Mouse (Mus musculus): ENCODE data around the gene Gdpgp1. TPM values are rescaled to one million over a fixed set of nuclear protein-coding genes. Genes with fewer than 3 reads are reported as not detected.
A peak's percentile ranks its signal among the peaks of the same experiment; 100 is the strongest.

Gene Gdpgp1
- polyA plus RNA-seq, 1 experiment from 2014 or later: 5.3 TPM

DNA sequence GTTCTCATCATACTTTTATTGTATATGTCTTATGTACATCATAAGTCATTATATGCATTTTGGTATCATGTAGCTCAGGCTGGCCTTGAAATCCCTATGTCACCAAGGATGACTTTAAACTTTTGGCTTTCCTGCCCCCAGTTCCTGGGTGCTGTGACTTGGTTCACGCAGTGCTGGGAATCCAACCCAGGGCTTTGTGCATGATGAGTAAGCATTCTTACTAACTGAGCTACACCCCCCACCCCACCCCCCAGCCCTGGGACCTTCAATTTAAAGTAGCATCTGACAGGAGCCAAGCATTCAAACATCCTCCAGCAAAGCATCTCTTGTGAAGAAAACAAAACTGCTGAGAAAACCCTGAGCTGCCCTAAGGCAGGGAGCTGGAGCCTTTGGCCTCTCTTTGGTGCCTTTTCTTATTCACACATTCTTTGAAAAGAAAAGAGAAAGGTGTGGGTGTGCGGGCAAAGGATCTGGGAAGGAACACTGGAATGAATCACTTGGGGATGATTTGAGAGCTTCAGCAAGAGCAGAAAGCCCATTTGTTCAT lies 44.0 kb upstream of the Gdpgp1 start:
- Histone ChIP-seq H3K27me3 (ENCODE audit: control insufficient read depth, insufficient read depth, low read length) (no peaks in the 10 kb centered on the region), H3K36me3 (ENCODE audit: control insufficient read depth, insufficient read depth, low read length) (no peaks in the 10 kb centered on the region), H3K4me1 (ENCODE audit: control insufficient read depth, insufficient read depth, low read length) (peaks cover 53% of the 10 kb centered on the region), H3K4me2 (replicated peaks; ENCODE audit: low read depth, low read length) (0 out of 2 replicates have a peak overlapping the region, but pooled peaks have one; percentile 4), H3K9ac (ENCODE audit: low read depth, low read length) (no peak overlapping the region), H3K27ac (ENCODE audit: low read depth, low read length) (peak overlapping the region; percentile 13; the same call in 1 of the 2 replicates), H3K4me3 (ENCODE audit: low read length) (no peak overlapping the region), H3K9me3 (ENCODE audit: control insufficient read depth, low read length) (no peaks in the 10 kb centered on the region)
- no peak for ATAC-seq (ENCODE audit: low FRiP score, low TSS enrichment)
- WGBS: 65% methylated on average over 2 of the region's 2 CpGs

DNA sequence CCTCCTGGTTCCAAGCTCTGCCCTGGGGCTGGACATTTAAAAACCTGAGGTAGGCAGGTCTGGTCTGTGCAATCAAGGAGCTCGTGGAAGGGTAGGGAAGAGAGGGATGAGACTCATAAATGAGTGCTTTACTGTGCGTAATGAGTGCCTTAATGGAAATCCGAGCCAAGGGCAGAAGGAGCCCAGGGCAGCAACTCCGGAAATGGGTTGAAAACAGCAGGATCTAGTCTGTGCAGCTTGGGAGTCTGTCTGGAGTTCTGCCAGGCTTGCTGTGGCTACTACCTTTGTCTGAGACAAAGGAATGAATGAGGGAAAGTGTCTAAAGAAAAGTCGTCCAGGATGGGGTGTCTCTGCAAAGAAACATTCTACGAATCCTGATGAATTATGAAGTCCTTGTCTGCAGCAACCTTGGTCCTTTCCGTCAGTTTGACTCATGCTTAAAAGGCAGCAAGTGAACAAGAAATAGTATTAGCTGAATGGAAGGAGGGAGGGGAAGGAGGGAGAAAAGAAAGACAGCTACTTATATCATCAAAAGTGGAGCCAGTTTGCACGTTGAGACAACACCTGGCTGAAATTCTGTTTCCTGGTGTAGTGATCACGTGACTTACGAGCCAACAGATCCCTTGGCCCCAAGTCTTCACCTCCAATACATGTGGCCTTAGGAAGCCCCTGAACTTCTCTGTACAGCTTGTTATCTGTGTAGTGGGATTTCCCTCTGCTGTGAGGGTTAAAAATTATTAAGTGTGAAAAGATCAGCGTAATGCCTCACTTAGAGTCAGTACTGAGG lies 43.3 kb upstream of the Gdpgp1 start:
- H3K27me3 ChIP-seq (ENCODE audit: control insufficient read depth, insufficient read depth, low read length): no peaks in the 10 kb centered on the region
- 0 out of 2 replicates have a peak overlapping the region, but pooled peaks have one; percentile 4 for H3K4me2 ChIP-seq (replicated peaks; ENCODE audit: low read depth, low read length)
- no peak overlapping the region for H3K9ac ChIP-seq (ENCODE audit: low read depth, low read length)
- 35% methylated on average over 11 of the region's 11 CpGs for WGBS
- H3K27ac ChIP-seq (ENCODE audit: low read depth, low read length): peak overlapping the region; percentile 13; the same call in 1 of the 2 replicates
- ATAC-seq (ENCODE audit: low FRiP score, low TSS enrichment): no peak
- H3K9me3 ChIP-seq (ENCODE audit: control insufficient read depth, low read length): no peaks in the 10 kb centered on the region
- H3K4me3 ChIP-seq (ENCODE audit: low read length): no peak overlapping the region
- H3K4me1 ChIP-seq (ENCODE audit: control insufficient read depth, insufficient read depth, low read length): peaks cover 53% of the 10 kb centered on the region
- no peaks in the 10 kb centered on the region for H3K36me3 ChIP-seq (ENCODE audit: control insufficient read depth, insufficient read depth, low read length)

DNA sequence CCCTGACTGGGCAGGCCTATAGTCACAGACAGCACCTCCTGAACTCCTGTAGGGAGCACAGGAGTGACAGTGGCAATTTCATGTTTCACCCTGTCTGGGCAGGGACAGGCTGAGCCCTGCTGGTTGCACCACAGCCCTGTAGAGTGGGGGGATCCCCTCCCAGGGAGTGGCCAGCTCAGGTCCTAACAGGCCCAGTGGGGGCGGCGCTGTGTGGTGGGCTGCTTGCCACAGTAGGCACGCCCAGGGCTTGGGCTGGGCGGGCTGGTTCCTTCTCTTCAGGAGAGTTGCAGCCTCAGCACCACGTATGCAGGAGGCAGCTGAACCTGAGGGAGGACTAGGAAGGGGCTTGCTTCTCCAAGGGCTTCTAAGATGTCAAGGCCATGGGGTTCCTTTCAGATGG lies 41.2 kb upstream of the Gdpgp1 start:
- Histone ChIP-seq H3K36me3 (ENCODE audit: control insufficient read depth, insufficient read depth, low read length) (no peaks in the 10 kb centered on the region), H3K4me1 (ENCODE audit: control insufficient read depth, insufficient read depth, low read length) (peaks cover 46% of the 10 kb centered on the region), H3K27ac (ENCODE audit: low read depth, low read length) (peak overlapping the region; percentile 89; the same call in 1 of the 2 replicates), H3K4me3 (ENCODE audit: low read length) (no peak overlapping the region), H3K4me2 (replicated peaks; ENCODE audit: low read depth, low read length) (no peak overlapping the region), H3K27me3 (ENCODE audit: control insufficient read depth, insufficient read depth, low read length) (no peaks in the 10 kb centered on the region), H3K9me3 (ENCODE audit: control insufficient read depth, low read length) (no peaks in the 10 kb centered on the region), H3K9ac (ENCODE audit: low read depth, low read length) (no peak overlapping the region)
- peak; percentile 26; the same call in 1 of the 2 replicates for ATAC-seq (ENCODE audit: low FRiP score, low TSS enrichment)
- WGBS: 39% methylated on average over 5 of the region's 5 CpGs

DNA sequence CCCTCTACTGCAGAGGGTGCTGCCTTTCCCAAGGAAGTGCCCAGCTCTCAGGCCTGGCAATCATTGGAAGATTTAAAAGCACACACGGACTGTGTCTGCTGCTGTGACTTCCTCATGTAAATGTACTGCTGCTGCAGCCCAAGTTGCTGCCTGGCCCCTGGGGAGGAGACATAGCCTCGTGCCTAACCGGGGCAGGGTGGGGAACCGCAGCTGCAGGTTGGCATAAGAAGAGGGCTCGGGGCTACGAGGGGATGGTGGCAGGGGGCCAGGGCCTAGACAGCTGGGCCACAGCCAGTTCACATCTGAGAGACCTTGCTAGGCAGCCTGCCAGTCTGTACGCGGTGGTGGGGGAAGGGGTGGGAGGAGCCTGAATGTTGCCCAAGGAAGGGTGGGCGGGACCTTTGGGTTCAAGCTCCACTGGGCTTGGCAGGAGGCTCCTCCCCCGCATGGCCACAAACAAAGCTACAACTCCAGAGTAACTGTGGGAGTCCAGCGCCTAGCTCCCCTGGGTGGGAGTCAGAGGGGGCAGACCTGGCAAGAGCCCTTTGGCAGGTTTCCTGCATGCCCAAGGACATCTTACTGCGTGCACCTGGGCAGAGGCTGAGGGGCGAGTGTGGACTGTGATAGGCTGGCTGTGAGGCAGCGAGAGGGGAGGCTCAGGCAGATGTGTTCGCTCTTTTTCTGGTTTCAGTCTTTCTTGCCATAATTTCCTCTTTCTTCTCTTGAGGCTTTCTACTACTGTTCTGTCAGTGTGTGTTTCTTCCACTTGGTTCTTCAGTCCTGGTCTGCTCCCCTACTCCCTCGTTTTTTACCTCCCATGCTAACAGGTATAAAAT lies 40.2 kb upstream of the Gdpgp1 start:
- Histone ChIP-seq H3K4me3 (ENCODE audit: low read length) (peak overlapping the region; percentile 23), H3K4me1 (ENCODE audit: control insufficient read depth, insufficient read depth, low read length) (peaks cover 50% of the 10 kb centered on the region), H3K27ac (ENCODE audit: low read depth, low read length) (peak overlapping the region; percentile 89), H3K9ac (ENCODE audit: low read depth, low read length) (peak overlapping the region; percentile 19), H3K27me3 (ENCODE audit: control insufficient read depth, insufficient read depth, low read length) (no peaks in the 10 kb centered on the region), H3K9me3 (ENCODE audit: control insufficient read depth, low read length) (no peaks in the 10 kb centered on the region), H3K4me2 (replicated peaks; ENCODE audit: low read depth, low read length) (peak overlapping the region; percentile 51), H3K36me3 (ENCODE audit: control insufficient read depth, insufficient read depth, low read length) (no peaks in the 10 kb centered on the region)
- 10% methylated on average over 16 of the region's 16 CpGs for WGBS
- peak; percentile 80 for ATAC-seq (ENCODE audit: low FRiP score, low TSS enrichment)

DNA sequence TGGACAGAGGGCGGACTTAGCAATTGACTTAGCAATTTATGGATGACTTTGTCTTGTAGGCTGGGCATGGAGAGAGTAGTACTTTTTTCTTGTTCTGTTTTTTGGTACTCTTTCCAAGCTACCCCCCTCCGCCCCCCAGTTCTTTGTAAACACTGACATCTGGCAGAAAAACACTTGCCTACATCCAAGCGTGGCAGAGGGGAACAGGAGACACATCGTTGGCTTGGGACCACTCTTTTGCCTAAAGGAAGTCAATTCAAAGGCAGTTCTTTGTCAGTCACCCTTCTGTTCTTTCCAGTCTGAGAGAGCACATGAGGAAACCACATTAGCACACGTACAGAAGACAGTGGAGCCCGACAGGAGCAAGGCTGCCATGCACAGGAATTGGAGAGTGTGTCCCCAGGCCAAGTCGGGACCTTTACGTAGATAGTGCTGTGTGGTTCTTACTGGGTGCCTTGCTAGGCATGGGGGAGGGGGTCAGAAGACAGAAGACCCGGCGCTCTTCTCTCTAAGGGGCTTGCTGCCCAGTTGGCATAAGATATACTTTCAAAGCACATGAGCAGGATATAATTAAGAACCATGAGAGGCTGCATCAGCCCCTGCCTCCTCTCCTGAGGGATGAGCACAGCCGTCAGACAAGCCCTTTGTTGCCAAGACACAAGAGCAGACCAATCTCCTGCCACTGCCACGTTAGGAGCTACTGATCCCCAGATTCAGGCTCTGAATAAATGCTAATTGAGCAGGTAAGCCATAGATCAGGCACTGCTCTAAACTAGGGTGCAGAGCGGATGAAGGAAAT lies 38.5 kb upstream of the Gdpgp1 start:
- 80% methylated on average over 13 of the region's 13 CpGs for WGBS
- no peaks in the 10 kb centered on the region for H3K9me3 ChIP-seq (ENCODE audit: control insufficient read depth, low read length)
- no peak overlapping the region for H3K4me3 ChIP-seq (ENCODE audit: low read length)
- H3K27ac ChIP-seq (ENCODE audit: low read depth, low read length): no peak overlapping the region
- no peaks in the 10 kb centered on the region for H3K27me3 ChIP-seq (ENCODE audit: control insufficient read depth, insufficient read depth, low read length)
- H3K4me2 ChIP-seq (replicated peaks; ENCODE audit: low read depth, low read length): no peak overlapping the region
- H3K36me3 ChIP-seq (ENCODE audit: control insufficient read depth, insufficient read depth, low read length): no peaks in the 10 kb centered on the region
- H3K9ac ChIP-seq (ENCODE audit: low read depth, low read length): no peak overlapping the region
- peaks cover 41% of the 10 kb centered on the region for H3K4me1 ChIP-seq (ENCODE audit: control insufficient read depth, insufficient read depth, low read length)
- ATAC-seq (ENCODE audit: low FRiP score, low TSS enrichment): no peak

DNA sequence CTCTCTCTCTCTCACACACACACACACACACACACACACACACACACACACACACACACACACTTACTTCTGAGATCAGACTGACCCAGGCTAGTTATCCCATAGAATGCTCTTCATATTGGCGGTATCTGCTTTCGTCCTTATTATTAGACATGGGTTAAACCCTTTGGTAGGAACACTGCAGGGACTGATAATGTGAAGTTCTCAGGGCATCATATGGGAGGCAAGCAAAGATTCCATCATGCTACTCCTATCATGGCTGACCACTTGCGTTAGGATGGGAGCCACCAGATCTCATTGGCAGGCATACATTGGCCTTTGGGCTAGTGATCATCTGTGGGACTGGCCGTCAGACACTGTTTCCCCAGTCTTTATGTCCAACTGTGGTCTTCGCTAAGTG lies 37.5 kb upstream of the Gdpgp1 start:
- WGBS: 89% methylated on average over 5 of the region's 5 CpGs
- Histone ChIP-seq H3K27ac (ENCODE audit: low read depth, low read length) (no peak overlapping the region), H3K27me3 (ENCODE audit: control insufficient read depth, insufficient read depth, low read length) (no peaks in the 10 kb centered on the region), H3K4me3 (ENCODE audit: low read length) (no peak overlapping the region), H3K9ac (ENCODE audit: low read depth, low read length) (no peak overlapping the region), H3K4me2 (replicated peaks; ENCODE audit: low read depth, low read length) (no peak overlapping the region), H3K36me3 (ENCODE audit: control insufficient read depth, insufficient read depth, low read length) (no peaks in the 10 kb centered on the region), H3K9me3 (ENCODE audit: control insufficient read depth, low read length) (no peaks in the 10 kb centered on the region), H3K4me1 (ENCODE audit: control insufficient read depth, insufficient read depth, low read length) (peaks cover 45% of the 10 kb centered on the region)
- ATAC-seq (ENCODE audit: low FRiP score, low TSS enrichment): no peak

DNA sequence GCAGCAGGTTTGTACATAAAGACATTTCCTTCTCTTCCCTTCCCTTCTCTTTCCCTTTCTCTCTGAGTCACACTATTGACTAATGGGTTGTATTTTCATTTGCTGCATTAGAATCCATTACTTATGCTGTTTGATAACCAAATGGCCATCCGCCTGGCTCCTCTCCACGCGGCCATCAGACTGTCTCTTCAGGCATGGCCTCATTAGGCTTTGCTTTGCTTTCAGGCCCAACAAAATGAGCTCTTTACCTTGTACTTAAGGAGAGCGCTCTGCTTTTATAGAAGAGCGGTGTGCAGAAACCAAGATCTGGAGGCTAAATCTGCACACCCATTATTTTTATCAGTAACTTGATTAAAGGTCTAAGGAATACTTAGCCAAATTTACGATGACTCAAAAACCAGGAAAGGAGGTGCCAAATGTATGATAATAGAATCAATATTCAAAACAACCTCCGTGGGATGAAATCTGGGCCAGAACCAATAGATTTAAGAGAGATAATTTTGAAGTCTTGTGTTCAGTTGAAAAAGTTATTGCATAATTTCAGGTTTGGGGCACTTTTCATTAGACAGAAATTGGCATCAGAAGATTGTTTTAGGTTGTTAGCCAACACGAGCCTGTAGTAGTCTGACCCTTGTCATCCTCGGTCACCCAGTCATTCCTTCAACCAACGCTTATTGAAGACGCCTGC lies 36.9 kb upstream of the Gdpgp1 start:
- Histone ChIP-seq H3K4me1 (ENCODE audit: control insufficient read depth, insufficient read depth, low read length) (peaks cover 47% of the 10 kb centered on the region), H3K27me3 (ENCODE audit: control insufficient read depth, insufficient read depth, low read length) (no peaks in the 10 kb centered on the region), H3K4me3 (ENCODE audit: low read length) (no peak overlapping the region), H3K9ac (ENCODE audit: low read depth, low read length) (no peak overlapping the region), H3K9me3 (ENCODE audit: control insufficient read depth, low read length) (no peaks in the 10 kb centered on the region), H3K4me2 (replicated peaks; ENCODE audit: low read depth, low read length) (no peak overlapping the region), H3K36me3 (ENCODE audit: control insufficient read depth, insufficient read depth, low read length) (no peaks in the 10 kb centered on the region), H3K27ac (ENCODE audit: low read depth, low read length) (no peak overlapping the region)
- ATAC-seq (ENCODE audit: low FRiP score, low TSS enrichment): no peak
- 89% methylated on average over 10 of the region's 11 CpGs for WGBS

DNA sequence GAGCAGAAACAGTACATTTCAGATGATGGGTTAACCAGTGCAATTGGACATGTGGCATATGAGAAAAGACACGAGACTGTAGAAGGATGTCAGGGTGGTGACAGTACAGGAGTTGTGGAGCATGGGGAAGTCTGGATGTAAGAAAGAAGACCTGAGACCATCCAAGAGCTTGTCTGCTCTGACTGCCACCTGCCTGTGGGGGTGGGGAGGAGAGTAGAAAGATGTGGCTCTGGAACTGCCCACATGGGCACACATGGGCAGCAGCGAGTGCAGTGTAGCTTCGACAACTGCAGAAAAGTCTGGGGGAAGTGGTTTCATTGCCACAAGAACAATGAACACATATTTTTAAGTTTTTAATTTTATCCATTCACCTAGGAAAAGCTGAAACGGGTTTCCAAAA lies 35.3 kb upstream of the Gdpgp1 start:
- H3K4me3 ChIP-seq (ENCODE audit: low read length): peak overlapping the region; percentile 76; the same call in 1 of the 2 replicates
- H3K27ac ChIP-seq (ENCODE audit: low read depth, low read length): peak overlapping the region; percentile 95
- 0 out of 2 replicates have a peak, but pooled peaks cover 2% of the 10 kb centered on the region for H3K36me3 ChIP-seq (ENCODE audit: control insufficient read depth, insufficient read depth, low read length)
- 13% methylated on average over 4 of the region's 4 CpGs for WGBS
- no peaks in the 10 kb centered on the region for H3K9me3 ChIP-seq (ENCODE audit: control insufficient read depth, low read length)
- H3K4me1 ChIP-seq (ENCODE audit: control insufficient read depth, insufficient read depth, low read length): peaks cover 37% of the 10 kb centered on the region
- ATAC-seq (ENCODE audit: low FRiP score, low TSS enrichment): no peak
- H3K27me3 ChIP-seq (ENCODE audit: control insufficient read depth, insufficient read depth, low read length): no peaks in the 10 kb centered on the region
- H3K4me2 ChIP-seq (replicated peaks; ENCODE audit: low read depth, low read length): peak overlapping the region; percentile 85
- H3K9ac ChIP-seq (ENCODE audit: low read depth, low read length): peak overlapping the region; percentile 76; the same call in 1 of the 2 replicates

Data from kidney, embryonic 14.5 days (tissue).